Mouse (Mus musculus): Measurements from ENCODE around the gene Nemf.
"Not testable (repeated sequence)": the region's sequence is repeated elsewhere in the genome, so short reads cannot be mapped to it uniquely, and the experiment has no call there.

Nemf gene

GRCm38 (mm10) chr12:69377188-69377587 lies 20.2 kb upstream of the Nemf start:
- CTCF ChIA-PET: no interaction called here
- POLR2A ChIA-PET: no interaction called here

- POLR2A ChIA-PET: no interaction called here
- CTCF ChIA-PET: no interaction called here
Observed at GRCm38 (mm10) chr12:69376132-69376531, 19.2 kb upstream of the Nemf start.

GRCm38 (mm10) chr12:69373850-69374766 lies 17.1 kb upstream of the Nemf start:
- ChIA-PET POLR2A (interaction anchor here in 2 of 4 experiments (0.9 to 2.2 kb wide), 8 partner anchors 9 to 202 kb away, joined by 3 to 8 read pairs (median 4); no protein-coding TSS in a partner anchor), CTCF (interaction anchor here in 2 of 4 experiments (0.6 kb wide), 2 partner anchors 43 to 328 kb away, joined by 3 to 9 read pairs; no protein-coding TSS in a partner anchor)

GRCm38 (mm10) chr12:69372731-69373331 lies 15.9 kb upstream of the Nemf start:
- ChIA-PET CTCF (interaction anchor here in 1 of 4 experiments (1.2 kb wide), 1 partner anchor 9 kb away, joined by 3 read pairs; no protein-coding TSS in a partner anchor), POLR2A (interaction anchor here in 3 of 4 experiments (0.6 to 4.3 kb wide), 18 partner anchors 9 to 220 kb away, joined by 3 to 34 read pairs (median 3); partner anchors contain the start of genes Pole2 (in 1 of the 3) and Vcpkmt (in 1 of the 3))

GRCm38 (mm10) chr12:69371854-69372671 lies 15.1 kb upstream of the Nemf start, which contains the start of the genes Arf6 and Gm9887:
Gene Arf6 (plus strand): TSS chr12:69372150.
Gene Gm9887 (minus strand): TSS chr12:69372458.
- POLR2A ChIA-PET: interaction anchor here in 3 of 4 experiments (0.7 to 4.3 kb wide), 22 partner anchors 9 to 976 kb away, joined by 3 to 34 read pairs (median 4); partner anchors contain the start of genes Vcpkmt (in 3 of the 3), Pole2 (in 1 of the 3) and Trim9 (in 1 of the 3)
- CTCF ChIA-PET: interaction anchor here in 2 of 4 experiments (0.6 to 1.2 kb wide), 3 partner anchors 10 to 173 kb away, joined by 3 to 4 read pairs (median 3); no protein-coding TSS in a partner anchor

GRCm38 (mm10) chr12:69371421-69371853 lies 14.5 kb upstream of the Nemf start:
- CTCF ChIA-PET: interaction anchor here in 1 of 4 experiments (0.6 to 0.8 kb wide), 2 partner anchors 10 to 172 kb away, joined by 3 to 4 read pairs; no protein-coding TSS in a partner anchor
- POLR2A ChIA-PET: interaction anchor here in 3 of 4 experiments (0.5 to 4.3 kb wide), 19 partner anchors 9 to 976 kb away, joined by 3 to 34 read pairs (median 4); partner anchors contain the start of genes Vcpkmt (in 2 of the 3), Pole2 (in 1 of the 3), Rps29 (in 1 of the 3) and Trim9 (in 1 of the 3)

- CTCF ChIA-PET: interaction anchor here in 1 of 4 experiments (0.6 kb wide), 1 partner anchor 12 kb away, joined by 3 read pairs; no protein-coding TSS in a partner anchor
- POLR2A ChIA-PET: interaction anchor here (0.5 to 4.3 kb wide), 14 partner anchors 8 to 254 kb away, joined by 3 to 34 read pairs (median 4); partner anchors contain the start of genes Rps29 (in 1 of the 4) and Vcpkmt (in 1 of the 4)
Observed at GRCm38 (mm10) chr12:69370936-69371335, 14.0 kb upstream of the Nemf start.

- POLR2A ChIA-PET: interaction anchor here in 3 of 4 experiments (0.6 to 2.0 kb wide), 9 partner anchors 9 to 325 kb away, joined by 3 to 5 read pairs (median 4); partner anchors contain the start of genes Mgat2 (in 1 of the 3) and Rpl36al (in 1 of the 3)
- CTCF ChIA-PET: interaction anchor here in 3 of 4 experiments (0.6 to 0.7 kb wide), 3 partner anchors 69 to 527 kb away, joined by 3 to 7 read pairs (median 5); no protein-coding TSS in a partner anchor
Observed at GRCm38 (mm10) chr12:69367557-69367956, 10.6 kb upstream of the Nemf start.

GRCm38 (mm10) chr12:69366424-69366823 lies 9.5 kb upstream of the Nemf start:
- POLR2A ChIA-PET: interaction anchor here in 2 of 4 experiments (1.0 to 1.6 kb wide), 6 partner anchors 10 to 209 kb away, joined by 3 to 4 read pairs (median 3); partner anchors contain the start of gene Nemf (in 1 of the 2)
- CTCF ChIA-PET: interaction anchor here (0.6 to 1.0 kb wide), 9 partner anchors 22 to 327 kb away, joined by 3 to 5 read pairs (median 4); no protein-coding TSS in a partner anchor

GRCm38 (mm10) chr12:69365757-69366156 lies 8.8 kb upstream of the Nemf start:
- CTCF ChIA-PET: interaction anchor here (0.6 to 1.0 kb wide), 6 partner anchors 24 to 287 kb away, joined by 3 to 5 read pairs (median 4); no protein-coding TSS in a partner anchor
- POLR2A ChIA-PET: interaction anchor here in 2 of 4 experiments (0.6 to 1.5 kb wide), 7 partner anchors 9 to 268 kb away, joined by 3 read pairs; partner anchors contain the start of gene Nemf (in 1 of the 2)

GRCm38 (mm10) chr12:69363899-69364762 lies 7.2 kb upstream of the Nemf start:
- ChIA-PET POLR2A (interaction anchor here (0.5 to 4.0 kb wide), 19 partner anchors 7 to 560 kb away, joined by 3 to 34 read pairs (median 3); partner anchors contain the start of genes Vcpkmt (in 2 of the 4), Arf6 (in 1 of the 4), Gm9887 (in 1 of the 4) and Rps29 (in 1 of the 4)), CTCF (interaction anchor here in 1 of 4 experiments (0.5 to 1.0 kb wide), 2 partner anchors 210 to 219 kb away, joined by 3 to 4 read pairs; no protein-coding TSS in a partner anchor)

GRCm38 (mm10) chr12:69363110-69363509 lies 6.1 kb upstream of the Nemf start:
- POLR2A ChIA-PET: interaction anchor here in 2 of 4 experiments (0.6 to 4.0 kb wide), 5 partner anchors 8 to 1066 kb away, joined by 3 to 34 read pairs (median 7); partner anchors contain the start of genes Arf6 (in 2 of the 2), Gm9887 (in 2 of the 2) and Vcpkmt (in 1 of the 2)
- CTCF ChIA-PET: not testable (repeated sequence)

GRCm38 (mm10) chr12:69362388-69362787 lies 5.4 kb upstream of the Nemf start:
- ChIA-PET POLR2A (interaction anchor here in 3 of 4 experiments (0.5 to 4.0 kb wide), 16 partner anchors 9 to 531 kb away, joined by 3 to 34 read pairs (median 4); partner anchors contain the start of genes Arf6 (in 3 of the 3), Gm9887 (in 3 of the 3), Gm49384 (in 1 of the 3) and Lrr1 (in 1 of the 3)), CTCF (no interaction called here)

- POLR2A ChIA-PET: interaction anchor here in 3 of 4 experiments (0.5 to 4.0 kb wide), 19 partner anchors 8 to 532 kb away, joined by 3 to 34 read pairs (median 4); partner anchors contain the start of genes Arf6 (in 3 of the 3), Gm9887 (in 3 of the 3), Gm49384 (in 1 of the 3) and Lrr1 (in 1 of the 3)
Observed at GRCm38 (mm10) chr12:69361919-69362318, 5.0 kb upstream of the Nemf start.

More at GRCm38 (mm10) chr12:69361919-69362318, 5.0 kb upstream of the Nemf start:
- CTCF ChIA-PET: interaction anchor here in 2 of 4 experiments (0.6 to 1.3 kb wide), 3 partner anchors 10 to 148 kb away, joined by 3 to 4 read pairs (median 3); partner anchors contain the start of genes Arf6 (in 1 of the 2) and Gm9887 (in 1 of the 2)

All from embryonic stem cell, embryonic (primary cell).